Mouse (Mus musculus): ENCODE results near the gene Olfr1205.

The Olfr1205 gene

DNA sequence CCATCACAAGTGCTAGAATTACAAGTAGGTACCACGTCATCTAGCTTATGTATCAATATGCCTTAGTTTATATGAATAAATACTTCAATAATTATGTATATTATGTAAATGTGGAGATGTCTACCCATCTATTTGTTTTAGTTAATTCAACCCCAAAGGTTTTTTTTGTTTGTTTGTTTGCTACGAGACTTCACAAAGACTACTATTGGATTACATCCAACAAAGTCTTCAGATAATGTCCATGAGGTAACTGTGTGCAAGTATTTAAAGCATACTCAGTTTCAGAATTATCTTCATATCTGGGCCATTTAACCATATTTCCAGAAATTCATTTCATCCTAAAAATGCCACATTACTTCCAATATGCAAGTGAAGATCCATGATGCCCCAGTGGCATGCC lies at the start of gene Olfr1205:
TSS of gene Olfr1205 (plus strand) at position 301 of the 400 bp plus-strand sequence.
- no peak for DNase-seq

DNA sequence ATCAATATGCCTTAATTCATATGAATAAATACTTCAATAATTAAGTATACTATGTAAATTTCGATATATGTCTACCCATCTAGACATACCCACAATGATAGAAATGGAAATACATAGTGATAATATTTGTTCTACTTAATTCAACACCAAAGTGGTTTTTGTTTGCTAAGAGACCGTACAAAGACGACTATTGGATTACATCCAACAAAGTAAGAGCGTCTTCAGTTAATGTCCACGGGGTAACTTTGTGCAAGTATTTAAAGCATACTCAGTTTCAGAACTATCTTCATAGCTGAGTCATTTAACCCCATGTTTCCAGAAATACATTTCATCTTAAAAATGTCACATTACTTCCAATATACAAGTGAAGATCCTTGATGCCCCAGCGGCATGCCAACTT lies 36.8 kb upstream of the Olfr1205 start, which contains the start of gene Olfr1201:
TSS of gene Olfr1201 (plus strand) at position 301 of the 400 bp plus-strand sequence.
- DNase-seq, result no peak

DNA sequence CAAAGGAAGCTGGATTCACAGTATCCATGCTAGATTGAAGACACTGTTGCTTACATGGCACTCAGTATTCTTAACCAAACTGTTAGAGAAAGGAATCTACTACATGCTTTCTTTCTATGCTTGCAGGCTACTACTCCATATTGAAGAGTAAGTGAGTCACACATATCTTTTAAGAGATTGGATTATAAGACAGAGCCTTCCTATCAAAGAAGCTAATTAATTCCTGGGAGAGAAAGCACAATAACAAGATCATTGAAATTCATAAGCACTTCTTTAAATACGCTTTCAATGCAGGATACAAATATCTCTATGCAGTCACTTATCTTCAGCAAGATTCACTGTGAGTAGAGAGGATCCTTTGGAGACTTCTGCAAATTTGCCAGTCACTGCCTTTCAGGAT lies 15.3 kb upstream of the Olfr1205 start, which contains the start of gene Olfr1202:
TSS of gene Olfr1202 (plus strand) at position 301 of the 400 bp plus-strand sequence.
- DNase-seq, result no peak

DNA sequence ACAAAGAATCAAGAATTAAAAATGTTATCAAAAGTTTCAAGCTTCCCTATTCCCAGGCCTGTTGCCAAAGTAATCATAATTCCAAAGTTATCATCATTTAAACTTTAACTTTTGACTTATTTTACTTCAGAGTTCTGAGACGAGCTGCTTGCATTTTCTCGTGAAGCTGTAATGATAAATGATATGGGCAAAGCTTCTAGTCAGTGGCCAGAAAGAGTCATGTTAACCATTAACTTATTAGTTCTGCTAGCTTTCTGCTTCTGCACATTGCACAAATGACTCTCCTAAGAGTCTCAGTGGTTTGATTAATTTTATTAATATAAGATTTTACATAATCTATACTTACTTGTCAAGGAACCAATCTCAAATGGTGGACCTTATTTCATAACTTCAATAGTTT lies 8.9 kb downstream of the Olfr1205 start:
- DNase-seq, result no peak

DNA sequence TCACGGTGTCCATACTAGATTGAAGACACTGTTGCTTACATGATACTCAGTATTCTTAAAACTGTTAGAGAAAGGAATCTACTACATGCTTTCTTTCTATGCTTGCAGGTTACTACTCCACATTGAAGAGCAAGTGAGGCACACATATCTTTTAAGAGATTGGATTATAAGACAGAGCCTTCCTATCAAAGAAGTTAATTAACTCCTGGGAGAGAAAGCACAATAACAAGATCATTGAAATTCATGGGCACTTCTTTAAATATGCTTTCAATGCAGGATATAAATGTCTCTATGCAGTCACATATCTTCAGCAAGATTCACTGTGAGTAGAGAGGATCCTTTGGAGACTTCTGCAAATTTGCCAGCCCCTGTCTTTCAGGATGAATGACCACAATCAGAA lies 19.5 kb downstream of the Olfr1205 start, which contains the start of gene Olfr1204:
TSS of gene Olfr1204 (plus strand) at position 301 of the 400 bp plus-strand sequence.
- no peak for DNase-seq

DNA sequence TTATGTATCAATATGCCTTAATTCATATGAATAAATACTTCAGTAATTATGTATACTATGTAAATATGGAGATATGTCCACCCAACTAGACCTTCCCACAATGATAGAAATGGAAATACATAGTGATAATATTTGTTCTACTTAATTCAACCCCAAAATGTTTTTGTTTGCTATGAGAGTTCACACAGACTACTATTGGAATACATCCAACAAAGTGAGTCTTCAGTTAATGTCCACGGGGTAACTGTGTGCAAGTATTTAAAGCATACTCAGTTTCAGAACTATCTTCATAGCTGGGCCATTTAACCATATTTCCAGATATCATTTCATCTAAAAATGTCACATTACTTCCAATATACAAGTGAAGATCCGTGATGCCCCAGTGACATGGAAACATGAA lies 33.4 kb downstream of the Olfr1205 start, which contains the start of gene Olfr1206:
TSS of gene Olfr1206 (plus strand) at position 301 of the 400 bp plus-strand sequence.
- no peak for DNase-seq

Measured in kidney, adult 11 months (tissue).